Mouse (Mus musculus): ENCODE measurements around the gene Olfr896-ps1. TPM values are rescaled to one million over a fixed set of nuclear protein-coding genes. Genes with fewer than 3 reads are reported as not detected.

Olfr896-ps1 gene
- not detected for total RNA-seq (2021)
- long read RNA-seq, experiment 1: 0 reads
- long read RNA-seq, experiment 2: 0 reads

DNA sequence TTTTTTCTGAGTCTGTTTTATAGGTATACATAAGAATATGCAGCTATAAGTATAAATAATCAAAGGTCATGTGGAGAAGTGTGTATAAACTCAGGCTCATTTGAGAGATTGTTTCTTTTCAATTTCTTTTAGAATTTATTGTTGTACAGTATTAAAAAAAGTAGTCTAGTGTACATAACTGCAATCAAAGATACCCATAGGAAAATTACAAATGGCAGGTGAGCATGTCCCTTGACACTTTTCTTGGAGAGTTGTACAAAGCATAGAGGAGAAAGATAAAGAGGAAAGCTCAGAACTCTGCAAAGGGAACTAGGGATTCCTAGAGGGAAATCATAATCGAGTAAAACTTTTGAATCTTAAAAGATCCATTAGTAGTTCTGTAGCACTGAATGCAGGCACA lies at the start of gene Olfr896-ps1:
Gene Olfr896-ps1 (plus strand): TSS at position 301 of the 400 bp plus-strand sequence.
- no peak for TF ChIP-seq CTCF (IDR thresholded peaks at IDR 0.05)
- no peak for DNase-seq
- intact Hi-C loops (cut with DNase I): no loop called here
- Histone ChIP-seq H3K27ac (no peak within 1 kb of the TSS), H3K4me3 (no peak within 1 kb of the TSS)

DNA sequence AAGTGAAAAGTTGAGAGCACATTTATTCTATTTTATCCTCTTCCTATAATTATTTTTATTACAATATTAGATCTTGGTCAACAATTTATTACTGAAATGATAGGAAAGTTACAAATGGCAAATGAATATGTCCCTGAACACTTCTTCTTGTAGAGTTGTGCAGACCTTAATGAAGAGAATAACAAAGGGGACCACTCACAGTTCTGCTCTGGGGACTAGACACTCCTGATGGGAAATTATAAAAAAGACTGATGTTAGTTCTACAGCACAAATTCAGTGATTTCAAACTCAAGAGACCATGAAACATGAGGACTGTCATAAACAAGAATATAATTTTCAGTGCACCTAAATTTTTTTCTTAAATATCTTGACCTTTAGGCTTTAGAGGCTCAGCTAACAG lies 38.4 kb upstream of the Olfr896-ps1 start, which contains the start of gene Olfr143:
Gene Olfr143 (plus strand): TSS at position 301 of the 400 bp plus-strand sequence.
- Histone ChIP-seq H3K27ac (no peak within 1 kb of the TSS), H3K4me3 (no peak within 1 kb of the TSS)
- TF ChIP-seq CTCF (IDR thresholded peaks at IDR 0.05): no peak
- no peak for DNase-seq
- intact Hi-C loops (cut with DNase I): no loop called here

DNA sequence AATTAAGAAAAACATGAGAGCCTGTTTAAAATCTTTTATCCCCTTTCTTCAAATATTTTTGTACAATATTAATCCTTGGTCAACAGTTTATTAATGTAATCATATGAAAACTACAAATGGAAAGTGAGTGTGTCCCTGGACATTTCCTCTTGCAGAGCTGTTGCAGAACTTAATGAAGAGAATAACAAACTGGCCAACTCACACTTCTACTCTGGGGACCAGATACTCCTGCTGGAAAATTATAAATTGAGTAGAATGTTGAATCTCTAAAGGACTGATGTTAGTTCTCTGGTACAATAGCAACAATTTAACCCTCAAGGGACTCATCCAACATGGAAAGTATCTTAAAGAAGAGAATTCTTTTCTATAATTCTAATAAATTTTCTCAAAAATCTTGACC lies 23.4 kb upstream of the Olfr896-ps1 start, which contains the start of gene Olfr895:
Gene Olfr895 (plus strand): TSS at position 301 of the 400 bp plus-strand sequence.
- DNase-seq: no peak
- intact Hi-C loops (cut with DNase I): no loop called here
- TF ChIP-seq CTCF (IDR thresholded peaks at IDR 0.05): no peak

DNA sequence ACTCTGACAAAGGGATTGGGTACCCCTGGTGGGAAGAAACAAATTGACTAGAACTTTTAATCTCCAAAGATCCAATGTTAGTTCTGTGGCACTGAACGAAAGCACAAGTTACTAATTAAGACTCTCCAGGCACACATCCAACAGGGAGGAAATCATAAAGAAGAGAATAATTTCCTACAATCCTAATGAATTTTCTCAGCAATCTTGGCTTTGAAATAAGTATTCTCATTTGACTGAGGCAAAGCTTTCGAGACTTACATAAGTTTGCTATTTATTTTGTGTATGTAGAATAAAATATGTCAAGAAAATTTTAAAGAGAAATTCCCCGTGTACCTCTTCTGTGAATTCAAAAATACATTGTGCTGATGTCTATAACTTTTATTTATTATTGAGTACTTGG lies 37.9 kb downstream of the Olfr896-ps1 start, which contains the start of gene Olfr25:
Gene Olfr25 (plus strand): TSS at position 301 of the 400 bp plus-strand sequence.
- Histone ChIP-seq H3K27ac (no peak within 1 kb of the TSS), H3K4me3 (no peak within 1 kb of the TSS)
- intact Hi-C loops (cut with DNase I): no loop called here
- DNase-seq: no peak
- TF ChIP-seq CTCF (IDR thresholded peaks at IDR 0.05): no peak

More for the DNA sequence above, 23.4 kb upstream of the Olfr896-ps1 start, which contains the start of gene Olfr895:
- no peak within 1 kb of the TSS for H3K27ac ChIP-seq
- no peak within 1 kb of the TSS for H3K4me3 ChIP-seq

Other genes with a start within 250 kb of the Olfr896-ps1 start
- gene Olfr884, start 244.6 kb upstream of the Olfr896-ps1 start, total RNA-seq (2021): not detected
- not detected for gene Olfr885, start 229.8 kb upstream of the Olfr896-ps1 start, total RNA-seq (2021)
- not detected for gene Olfr887, start 207.0 kb upstream of the Olfr896-ps1 start, total RNA-seq (2021)
- gene Olfr888, start 183.0 kb upstream of the Olfr896-ps1 start, total RNA-seq (2021): not detected
- not detected for gene Olfr889, start 175.9 kb upstream of the Olfr896-ps1 start, total RNA-seq (2021)
- not detected for gene Olfr890, start 148.6 kb upstream of the Olfr896-ps1 start, total RNA-seq (2021)
- not detected for gene Olfr891, start 110.3 kb upstream of the Olfr896-ps1 start, total RNA-seq (2021)
- gene Olfr893, start 82.7 kb upstream of the Olfr896-ps1 start, total RNA-seq (2021): not detected
- gene Olfr894, start 73.1 kb upstream of the Olfr896-ps1 start, total RNA-seq (2021): not detected
- gene Olfr143, start 38.3 kb upstream of the Olfr896-ps1 start, total RNA-seq (2021): not detected
- not detected for gene Olfr895, start 23.3 kb upstream of the Olfr896-ps1 start, total RNA-seq (2021)
- not detected for gene Olfr25, start 38.0 kb downstream of the Olfr896-ps1 start, total RNA-seq (2021)
- gene Olfr898, start 57.3 kb downstream of the Olfr896-ps1 start, total RNA-seq (2021): not detected
- not detected for gene Olfr250, start 75.8 kb downstream of the Olfr896-ps1 start, total RNA-seq (2021)
- not detected for gene Olfr251, start 86.0 kb downstream of the Olfr896-ps1 start, total RNA-seq (2021)
- gene Olfr147, start 110.6 kb downstream of the Olfr896-ps1 start, total RNA-seq (2021): not detected
- gene Olfr901, start 138.3 kb downstream of the Olfr896-ps1 start, total RNA-seq (2021): not detected
- not detected for gene Olfr902, start 156.5 kb downstream of the Olfr896-ps1 start, total RNA-seq (2021)
- gene Olfr904, start 172.0 kb downstream of the Olfr896-ps1 start, total RNA-seq (2021): not detected
- not detected for gene Olfr905, start 180.0 kb downstream of the Olfr896-ps1 start, total RNA-seq (2021)
- not detected for gene Olfr906, start 196.0 kb downstream of the Olfr896-ps1 start, total RNA-seq (2021)
- gene Olfr907, start 204.7 kb downstream of the Olfr896-ps1 start, total RNA-seq (2021): not detected
- not detected for gene Olfr911-ps1, start 230.5 kb downstream of the Olfr896-ps1 start, total RNA-seq (2021)
- not detected for gene Olfr910, start 246.7 kb downstream of the Olfr896-ps1 start, total RNA-seq (2021)